Mouse (Mus musculus): ENCODE data around the gene Nxpe4. TPM values are rescaled to one million over a fixed set of nuclear protein-coding genes. Genes with fewer than 3 reads are reported as not detected.
"Not testable (repeated sequence)": the region's sequence is repeated elsewhere in the genome, so short reads cannot be mapped to it uniquely, and the experiment has no call there.

The Nxpe4 gene
- polyA plus RNA-seq, 1 experiment from 2014 or later = 8.3 TPM

DNA sequence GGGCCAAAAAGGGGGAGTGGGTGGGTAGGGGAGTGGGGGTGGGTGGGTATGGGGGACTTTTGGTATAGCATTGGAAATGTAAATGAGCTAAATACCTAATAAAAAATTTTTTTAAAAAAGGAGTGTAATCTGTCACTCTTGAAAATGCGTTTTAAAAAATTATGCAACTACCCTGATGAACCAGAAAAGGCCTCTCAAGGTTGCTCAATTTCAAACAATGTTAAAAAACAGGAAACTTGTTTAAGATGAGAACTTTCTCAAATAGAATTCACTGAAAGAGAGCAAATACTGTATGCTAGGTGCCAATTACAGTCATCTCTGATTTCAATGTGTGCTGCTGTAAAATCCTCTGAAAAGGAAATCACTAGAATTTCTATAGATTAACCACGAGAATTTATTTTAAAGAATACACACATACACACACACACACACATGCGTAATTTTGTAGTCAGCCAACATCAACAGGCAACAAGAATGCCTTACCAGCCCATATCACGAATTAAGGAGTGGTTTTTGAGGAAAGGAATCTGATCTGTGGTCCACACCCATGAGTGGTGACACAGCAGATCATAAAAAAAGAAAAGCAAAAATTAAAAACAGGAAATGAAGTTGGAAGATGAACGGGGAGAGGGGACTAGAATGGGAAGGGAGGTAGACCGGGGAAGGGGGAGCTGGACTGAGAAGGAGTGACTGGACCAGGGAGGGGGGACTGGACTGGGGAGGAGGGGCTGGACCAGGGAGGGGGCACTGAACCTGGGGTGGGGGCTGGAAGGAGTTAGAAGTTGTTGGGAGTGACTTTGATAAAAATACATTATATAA, 248.6 kb downstream of the Nxpe4 start:
- Histone ChIP-seq H3K27ac (ENCODE audit: low read length) (no peak overlapping the region), H3K9ac (replicated peaks; ENCODE audit: low read depth, low read length) (no peak overlapping the region), H3K9me3 (ENCODE audit: control insufficient read depth, low read depth, low read length) (no peaks in the 10 kb centered on the region), H3K4me2 (replicated peaks; ENCODE audit: low read depth, low read length) (no peak overlapping the region), H3K27me3 (ENCODE audit: control insufficient read depth, insufficient read depth, low read length) (no peaks in the 10 kb centered on the region), H3K4me1 (ENCODE audit: control insufficient read depth, insufficient read depth, low read length) (no peaks in the 10 kb centered on the region), H3K36me3 (ENCODE audit: control insufficient read depth, insufficient read depth, low read length) (no peaks in the 10 kb centered on the region), H3K4me3 (ENCODE audit: low read depth, low read length) (no peak overlapping the region)
- ATAC-seq (ENCODE audit: insufficient number of reproducible peaks, insufficient read depth, low FRiP score, low read depth) = no peak
- 79% methylated on average over 6 of the region's 6 CpGs for WGBS

DNA sequence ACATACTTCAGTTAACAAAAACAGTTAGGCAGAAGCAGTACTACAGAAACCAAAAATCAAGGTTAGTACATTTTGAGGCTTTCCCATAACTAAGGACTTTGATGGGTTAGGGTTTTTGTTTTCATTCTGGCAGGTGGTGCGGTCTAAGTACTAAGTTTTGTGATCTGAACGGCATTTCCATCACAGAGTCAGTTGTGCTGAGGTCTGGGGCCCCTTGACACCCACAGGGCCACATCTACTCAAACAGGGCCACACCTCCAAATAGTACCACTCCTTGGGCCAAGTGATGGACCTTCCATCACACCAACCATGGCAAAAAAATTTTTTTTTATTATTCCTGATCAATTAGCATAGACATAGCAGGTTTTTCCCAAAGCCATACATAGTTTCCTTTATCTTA, 251.8 kb downstream of the Nxpe4 start:
- H3K36me3 ChIP-seq (ENCODE audit: control insufficient read depth, insufficient read depth, low read length) = no peaks in the 10 kb centered on the region
- WGBS = 86% methylated on average over 2 of the region's 2 CpGs
- no peak overlapping the region for H3K4me2 ChIP-seq (replicated peaks; ENCODE audit: low read depth, low read length)
- no peak overlapping the region for H3K4me3 ChIP-seq (ENCODE audit: low read depth, low read length)
- H3K9ac ChIP-seq (replicated peaks; ENCODE audit: low read depth, low read length) = no peak overlapping the region
- no peaks in the 10 kb centered on the region for H3K27me3 ChIP-seq (ENCODE audit: control insufficient read depth, insufficient read depth, low read length)
- no peak overlapping the region for H3K27ac ChIP-seq (ENCODE audit: low read length)
- H3K9me3 ChIP-seq (ENCODE audit: control insufficient read depth, low read depth, low read length) = no peaks in the 10 kb centered on the region
- no peaks in the 10 kb centered on the region for H3K4me1 ChIP-seq (ENCODE audit: control insufficient read depth, insufficient read depth, low read length)
- no peak for ATAC-seq (ENCODE audit: insufficient number of reproducible peaks, insufficient read depth, low FRiP score, low read depth)

GRCm38 (mm10) chr9:48417366-48417765, 255.5 kb downstream of the Nxpe4 start:
- ATAC-seq (ENCODE audit: insufficient number of reproducible peaks, insufficient read depth, low FRiP score, low read depth); H3K4me1 ChIP-seq (ENCODE audit: control insufficient read depth, insufficient read depth, low read length); H3K27ac ChIP-seq (ENCODE audit: low read length); H3K27me3 ChIP-seq (ENCODE audit: control insufficient read depth, insufficient read depth, low read length); H3K4me2 ChIP-seq (replicated peaks; ENCODE audit: low read depth, low read length); H3K36me3 ChIP-seq (ENCODE audit: control insufficient read depth, insufficient read depth, low read length); H3K9me3 ChIP-seq (ENCODE audit: control insufficient read depth, low read depth, low read length); H3K9ac ChIP-seq (replicated peaks; ENCODE audit: low read depth, low read length); H3K4me3 ChIP-seq (ENCODE audit: low read depth, low read length): not testable (repeated sequence)
- 91% methylated on average over 8 of the region's 8 CpGs for WGBS

DNA sequence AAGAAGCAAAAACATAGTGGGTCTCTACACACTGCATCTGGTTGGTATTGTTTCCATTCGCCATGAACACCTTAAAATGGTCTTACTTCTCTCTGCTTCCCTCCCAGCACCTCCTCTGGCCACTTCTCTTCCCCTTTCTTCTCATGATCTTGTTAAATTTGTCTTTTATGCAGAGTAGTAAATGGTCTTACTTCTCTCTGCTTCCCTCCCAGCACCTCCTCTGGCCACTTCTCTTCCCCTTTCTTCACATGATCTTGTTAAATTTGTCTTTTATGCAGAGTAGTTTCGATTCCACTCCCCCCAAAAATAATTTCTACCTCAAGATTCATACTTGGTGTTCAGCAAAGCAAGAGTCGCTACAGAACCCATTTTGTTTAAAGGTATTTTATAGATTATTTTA, 256.2 kb downstream of the Nxpe4 start:
- Histone ChIP-seq H3K36me3 (ENCODE audit: control insufficient read depth, insufficient read depth, low read length) (no peaks in the 10 kb centered on the region), H3K27ac (ENCODE audit: low read length) (no peak overlapping the region), H3K9ac (replicated peaks; ENCODE audit: low read depth, low read length) (no peak overlapping the region), H3K9me3 (ENCODE audit: control insufficient read depth, low read depth, low read length) (no peaks in the 10 kb centered on the region), H3K4me2 (replicated peaks; ENCODE audit: low read depth, low read length) (no peak overlapping the region), H3K4me1 (ENCODE audit: control insufficient read depth, insufficient read depth, low read length) (no peaks in the 10 kb centered on the region), H3K27me3 (ENCODE audit: control insufficient read depth, insufficient read depth, low read length) (no peaks in the 10 kb centered on the region), H3K4me3 (ENCODE audit: low read depth, low read length) (no peak overlapping the region)
- ATAC-seq (ENCODE audit: insufficient number of reproducible peaks, insufficient read depth, low FRiP score, low read depth) = no peak
- WGBS = 79% methylated on average over 3 of the region's 3 CpGs

- H3K4me2 ChIP-seq (replicated peaks; ENCODE audit: low read depth, low read length) = no peak overlapping the region
- WGBS = 72% methylated on average over 2 of the region's 2 CpGs
- no peaks in the 10 kb centered on the region for H3K27me3 ChIP-seq (ENCODE audit: control insufficient read depth, insufficient read depth, low read length)
- no peak overlapping the region for H3K27ac ChIP-seq (ENCODE audit: low read length)
- H3K9ac ChIP-seq (replicated peaks; ENCODE audit: low read depth, low read length) = no peak overlapping the region
- H3K4me3 ChIP-seq (ENCODE audit: low read depth, low read length) = no peak overlapping the region
- no peaks in the 10 kb centered on the region for H3K36me3 ChIP-seq (ENCODE audit: control insufficient read depth, insufficient read depth, low read length)
- no peaks in the 10 kb centered on the region for H3K4me1 ChIP-seq (ENCODE audit: control insufficient read depth, insufficient read depth, low read length)
- ATAC-seq (ENCODE audit: insufficient number of reproducible peaks, insufficient read depth, low FRiP score, low read depth) = no peak
- H3K9me3 ChIP-seq (ENCODE audit: control insufficient read depth, low read depth, low read length) = no peaks in the 10 kb centered on the region
Observed at GRCm38 (mm10) chr9:48418397-48418796, 256.6 kb downstream of the Nxpe4 start.

DNA sequence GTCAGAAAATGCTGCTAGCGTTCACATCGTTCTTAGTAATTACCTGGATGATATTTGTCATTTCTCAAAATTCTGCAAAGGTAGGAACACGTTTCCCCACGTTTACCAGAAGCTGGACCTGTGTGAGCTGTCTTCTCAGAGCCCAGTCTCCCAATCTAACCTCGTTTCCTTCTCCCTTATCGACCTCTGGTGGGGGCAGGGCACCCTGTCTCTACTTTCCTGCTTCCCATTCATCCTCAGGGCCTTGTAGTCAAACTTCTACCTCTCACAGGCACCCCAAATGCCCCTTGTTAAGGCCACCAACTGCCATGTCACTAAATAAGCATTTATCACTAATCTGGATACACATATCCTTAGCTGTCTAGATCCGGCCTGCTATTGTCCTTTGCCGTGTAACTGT, 257.0 kb downstream of the Nxpe4 start:
- no peaks in the 10 kb centered on the region for H3K4me1 ChIP-seq (ENCODE audit: control insufficient read depth, insufficient read depth, low read length)
- no peak for ATAC-seq (ENCODE audit: insufficient number of reproducible peaks, insufficient read depth, low FRiP score, low read depth)
- H3K4me3 ChIP-seq (ENCODE audit: low read depth, low read length) = no peak overlapping the region
- H3K27ac ChIP-seq (ENCODE audit: low read length) = no peak overlapping the region
- H3K9me3 ChIP-seq (ENCODE audit: control insufficient read depth, low read depth, low read length) = no peaks in the 10 kb centered on the region
- no peaks in the 10 kb centered on the region for H3K36me3 ChIP-seq (ENCODE audit: control insufficient read depth, insufficient read depth, low read length)
- 65% methylated on average over 8 of the region's 8 CpGs for whole genome bisulfite sequencing
- H3K4me2 ChIP-seq (replicated peaks; ENCODE audit: low read depth, low read length) = no peak overlapping the region
- H3K9ac ChIP-seq (replicated peaks; ENCODE audit: low read depth, low read length) = no peak overlapping the region
- H3K27me3 ChIP-seq (ENCODE audit: control insufficient read depth, insufficient read depth, low read length) = no peaks in the 10 kb centered on the region

GRCm38 (mm10) chr9:48420437-48420836, 258.6 kb downstream of the Nxpe4 start:
- 82% methylated on average over 7 of the region's 7 CpGs for WGBS
- no peak overlapping the region for H3K27ac ChIP-seq (ENCODE audit: low read length)
- H3K4me1 ChIP-seq (ENCODE audit: control insufficient read depth, insufficient read depth, low read length) = no peaks in the 10 kb centered on the region
- no peak overlapping the region for H3K9ac ChIP-seq (replicated peaks; ENCODE audit: low read depth, low read length)
- no peak overlapping the region for H3K4me2 ChIP-seq (replicated peaks; ENCODE audit: low read depth, low read length)
- H3K4me3 ChIP-seq (ENCODE audit: low read depth, low read length) = no peak overlapping the region
- no peaks in the 10 kb centered on the region for H3K27me3 ChIP-seq (ENCODE audit: control insufficient read depth, insufficient read depth, low read length)
- no peaks in the 10 kb centered on the region for H3K9me3 ChIP-seq (ENCODE audit: control insufficient read depth, low read depth, low read length)
- ATAC-seq (ENCODE audit: insufficient number of reproducible peaks, insufficient read depth, low FRiP score, low read depth) = no peak
- no peaks in the 10 kb centered on the region for H3K36me3 ChIP-seq (ENCODE audit: control insufficient read depth, insufficient read depth, low read length)

DNA sequence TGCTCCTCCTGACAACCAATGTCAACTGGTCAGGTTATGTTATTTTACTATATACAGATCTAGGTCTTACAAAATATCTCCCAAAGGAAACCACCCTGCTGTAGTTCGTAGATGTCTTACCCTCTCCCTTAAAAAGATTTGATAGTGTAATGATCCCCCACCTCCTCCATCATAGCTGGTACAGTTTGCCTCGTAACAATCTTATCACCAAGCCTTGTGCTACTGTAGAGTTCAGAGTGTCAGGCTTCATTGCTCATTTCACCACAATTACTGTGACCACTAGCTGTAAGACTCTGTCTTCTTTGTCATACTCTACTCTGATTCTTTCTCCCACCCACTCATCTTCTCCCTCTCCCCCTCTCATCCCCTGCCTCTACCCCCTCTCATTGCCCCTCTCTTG, 259.2 kb downstream of the Nxpe4 start:
- H3K36me3 ChIP-seq (ENCODE audit: control insufficient read depth, insufficient read depth, low read length) = no peaks in the 10 kb centered on the region
- H3K27me3 ChIP-seq (ENCODE audit: control insufficient read depth, insufficient read depth, low read length) = no peaks in the 10 kb centered on the region
- H3K27ac ChIP-seq (ENCODE audit: low read length) = no peak overlapping the region
- H3K4me3 ChIP-seq (ENCODE audit: low read depth, low read length) = no peak overlapping the region
- H3K9me3 ChIP-seq (ENCODE audit: control insufficient read depth, low read depth, low read length) = no peaks in the 10 kb centered on the region
- WGBS = 67% methylated on average over 2 of the region's 2 CpGs
- H3K4me1 ChIP-seq (ENCODE audit: control insufficient read depth, insufficient read depth, low read length) = no peaks in the 10 kb centered on the region
- no peak overlapping the region for H3K9ac ChIP-seq (replicated peaks; ENCODE audit: low read depth, low read length)
- H3K4me2 ChIP-seq (replicated peaks; ENCODE audit: low read depth, low read length) = no peak overlapping the region
- no peak for ATAC-seq (ENCODE audit: insufficient number of reproducible peaks, insufficient read depth, low FRiP score, low read depth)

GRCm38 (mm10) chr9:48421561-48421960, 259.7 kb downstream of the Nxpe4 start:
- no peak overlapping the region for H3K27ac ChIP-seq (ENCODE audit: low read length)
- 80% methylated on average over 2 of the region's 2 CpGs for WGBS
- H3K36me3 ChIP-seq (ENCODE audit: control insufficient read depth, insufficient read depth, low read length) = no peaks in the 10 kb centered on the region
- no peak overlapping the region for H3K4me3 ChIP-seq (ENCODE audit: low read depth, low read length)
- no peak for ATAC-seq (ENCODE audit: insufficient number of reproducible peaks, insufficient read depth, low FRiP score, low read depth)
- no peaks in the 10 kb centered on the region for H3K9me3 ChIP-seq (ENCODE audit: control insufficient read depth, low read depth, low read length)
- no peaks in the 10 kb centered on the region for H3K27me3 ChIP-seq (ENCODE audit: control insufficient read depth, insufficient read depth, low read length)
- no peak overlapping the region for H3K4me2 ChIP-seq (replicated peaks; ENCODE audit: low read depth, low read length)
- no peaks in the 10 kb centered on the region for H3K4me1 ChIP-seq (ENCODE audit: control insufficient read depth, insufficient read depth, low read length)
- no peak overlapping the region for H3K9ac ChIP-seq (replicated peaks; ENCODE audit: low read depth, low read length)
